Mouse (Mus musculus) midbrain, embryonic 14.5 days (tissue): ENCODE results near the gene Prss22. TPM values are rescaled to one million over a fixed set of nuclear protein-coding genes. Genes with fewer than 3 reads are reported as not detected.
A peak's percentile ranks its signal among the peaks of the same experiment; 100 is the strongest.

ENCODE experiments used
- ATAC-seq: fragments of 200-750 bp; cut with Nextera tagmentation; 2 replicates; pipeline ENCODE4 v1.8.0; 2017; ENCODE audit warnings: moderate number of reproducible peaks, moderate library complexity; ENCODE audit not compliant: low FRiP score, low TSS enrichment
- DNase-seq: peaks from one replicate; pipeline ENCODE4 v3.0.0-alpha.2; 2015
- H3K27ac ChIP-seq: fragments of 300-500 bp; sonication (generic); replicated peaks from 2 replicates; pipeline ENCODE4 v1.5.1; 2014; ENCODE audit warnings: mild to moderate bottlenecking, low read depth, low read length, moderate library complexity
- H3K27me3 ChIP-seq: fragments of 300-500 bp; sonication (generic); 2 replicates; pipeline ENCODE4 v1.6.1; 2014; ENCODE audit warnings: low read length, control low read depth, mixed read lengths; ENCODE audit not compliant: control insufficient read depth, insufficient read depth
- H3K36me3 ChIP-seq: fragments of 300-500 bp; sonication (generic); 2 replicates; pipeline ENCODE4 v1.6.1; 2014; ENCODE audit warnings: low read length, control low read depth; ENCODE audit not compliant: control insufficient read depth, insufficient read depth
- H3K4me1 ChIP-seq: fragments of 300-500 bp; sonication (generic); 2 replicates; pipeline ENCODE4 v1.6.1; 2014; ENCODE audit warnings: mild to moderate bottlenecking, antibody characterized with exemption, low read length, control low read depth; ENCODE audit not compliant: control insufficient read depth, insufficient read depth
- H3K4me2 ChIP-seq: fragments of 300-500 bp; sonication (generic); 2 replicates; pipeline ENCODE4 v1.6.1; 2014; ENCODE audit warnings: mild to moderate bottlenecking, low read length, moderate library complexity
- H3K4me3 ChIP-seq: fragments of 300-500 bp; sonication (generic); replicated peaks from 2 replicates; pipeline ENCODE4 v1.5.1; 2014; ENCODE audit warnings: low read depth, low read length
- H3K9ac ChIP-seq: fragments of 300-500 bp; sonication (generic); replicated peaks from 2 replicates; pipeline ENCODE4 v1.6.1; 2014; ENCODE audit warnings: mild to moderate bottlenecking, low read length, moderate library complexity
- H3K9me3 ChIP-seq: fragments of 300-500 bp; sonication (generic); 2 replicates; pipeline ENCODE4 v1.6.1; 2016; ENCODE audit warnings: low read length, control low read depth, mixed read lengths; ENCODE audit not compliant: control insufficient read depth
- WGBS: fragments of 180-500 bp; shearing (Covaris S2); extraction: QIAGEN DNeasy Blood & Tissue Kit; methylation state at CpG from one replicate; pipeline ENCODE4 v1.1.7; 2014; 5-methylcytosine and 5-hydroxymethylcytosine counted together
- polyA plus RNA-seq: library from polyadenylated mRNA; unstranded; fragments of >200 nt; fragmentation: Nextera tagmentation; extraction: Ambion mirVana; gene quantifications from 2 replicates; pipeline ENCODE4 v1.2.1, GENCODE M21; 2014

The Prss22 gene
- polyA plus RNA-seq, 1 experiment from 2014 or later = not detected

- H3K4me2 ChIP-seq = no peak overlapping the region
- H3K9ac ChIP-seq = no peak overlapping the region
- H3K9me3 ChIP-seq = no peaks in the 10 kb centered on the region
- DNase-seq (no peak), ATAC-seq (no peak)
- H3K27me3 ChIP-seq = no peaks in the 10 kb centered on the region
- H3K4me3 ChIP-seq = no peak overlapping the region
- no peaks in the 10 kb centered on the region for H3K4me1 ChIP-seq
- WGBS = 84% methylated on average over 7 of the region's 7 CpGs
- no peak overlapping the region for H3K27ac ChIP-seq
- H3K36me3 ChIP-seq = no peaks in the 10 kb centered on the region
Measured at GRCm38 (mm10) chr17:24029477-24029876, 31.6 kb upstream of the Prss22 start.

- 80% methylated on average over 5 of the region's 5 CpGs for WGBS
Measured at GRCm38 (mm10) chr17:24021375-24022199, 23.7 kb upstream of the Prss22 start.

DNA sequence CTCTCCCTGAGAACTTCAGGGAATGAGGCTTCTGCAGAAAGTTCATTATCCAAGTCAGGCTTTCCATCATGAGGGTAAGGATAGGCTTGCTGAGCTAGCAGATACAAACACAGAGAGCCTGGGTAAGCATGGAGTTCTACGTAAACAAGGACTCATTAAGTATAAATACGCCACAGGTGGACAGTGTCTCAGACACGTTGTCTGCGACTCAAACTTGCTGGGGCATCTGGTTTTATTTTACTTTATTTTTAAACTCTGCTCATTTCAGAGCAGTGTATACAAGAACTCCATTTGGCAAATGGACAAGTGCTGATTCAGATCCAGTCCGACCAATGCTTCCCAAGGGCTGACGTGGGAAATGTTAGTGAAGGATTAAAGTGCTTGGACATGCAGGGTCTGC lies 22.8 kb upstream of the Prss22 start:
- no peaks in the 10 kb centered on the region for H3K9me3 ChIP-seq
- no peak overlapping the region for H3K4me2 ChIP-seq
- no peaks in the 10 kb centered on the region for H3K4me1 ChIP-seq
- no peak overlapping the region for H3K4me3 ChIP-seq
- no peak overlapping the region for H3K9ac ChIP-seq
- no peaks in the 10 kb centered on the region for H3K36me3 ChIP-seq
- no peak overlapping the region for H3K27ac ChIP-seq
- ATAC-seq (no peak), DNase-seq (no peak)
- 84% methylated on average over 6 of the region's 6 CpGs for WGBS
- H3K27me3 ChIP-seq = no peaks in the 10 kb centered on the region

More at GRCm38 (mm10) chr17:24021375-24022199, 23.7 kb upstream of the Prss22 start:
- Histone ChIP-seq H3K36me3 (no peaks in the 10 kb centered on the region), H3K27me3 (no peaks in the 10 kb centered on the region), H3K9me3 (no peaks in the 10 kb centered on the region), H3K4me3 (no peak overlapping the region), H3K4me2 (no peak overlapping the region), H3K4me1 (no peaks in the 10 kb centered on the region), H3K27ac (no peak overlapping the region), H3K9ac (no peak overlapping the region)
- DNase-seq = no peak
- no peak for ATAC-seq

GRCm38 (mm10) chr17:24015727-24016126 lies 17.8 kb upstream of the Prss22 start:
- Histone ChIP-seq H3K27ac (no peak overlapping the region), H3K4me3 (no peak overlapping the region), H3K4me1 (no peaks in the 10 kb centered on the region), H3K36me3 (no peaks in the 10 kb centered on the region), H3K9me3 (no peaks in the 10 kb centered on the region), H3K27me3 (no peaks in the 10 kb centered on the region), H3K9ac (no peak overlapping the region), H3K4me2 (no peak overlapping the region)
- ATAC-seq = no peak
- 29% methylated on average over 14 of the region's 14 CpGs for WGBS
- DNase-seq = peak; percentile 16

DNA sequence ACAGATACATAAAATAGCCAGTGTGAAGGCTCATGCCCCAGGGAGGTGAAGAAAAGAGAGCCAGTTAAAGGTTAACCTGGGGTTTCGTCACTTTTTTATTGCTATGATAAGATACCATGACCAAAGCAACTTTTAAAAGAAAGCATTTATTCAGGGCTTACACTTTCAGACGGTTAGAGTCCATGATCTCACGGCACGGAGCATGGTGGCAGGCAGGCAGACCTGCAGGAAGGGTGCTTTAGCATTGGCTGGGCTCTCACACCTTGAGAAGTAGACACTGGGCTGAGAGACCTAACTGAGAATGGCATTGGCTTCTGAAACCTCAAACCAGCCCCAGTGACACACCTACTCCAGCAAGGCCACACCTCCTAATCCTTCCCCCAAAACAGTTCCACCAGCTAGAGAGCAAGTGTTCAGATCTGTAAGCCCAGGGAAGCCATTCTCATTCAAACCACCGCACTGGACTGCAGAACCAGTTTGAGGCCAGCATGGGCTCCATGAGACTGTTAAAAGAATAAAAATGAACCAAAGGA lies 16.6 kb upstream of the Prss22 start:
- H3K4me2 ChIP-seq = no peak overlapping the region
- ATAC-seq (no peak), DNase-seq (no peak)
- H3K27ac ChIP-seq = no peak overlapping the region
- H3K9ac ChIP-seq = no peak overlapping the region
- H3K36me3 ChIP-seq = no peaks in the 10 kb centered on the region
- WGBS = 89% methylated on average over 5 of the region's 5 CpGs
- no peaks in the 10 kb centered on the region for H3K27me3 ChIP-seq
- H3K4me3 ChIP-seq = no peak overlapping the region
- no peaks in the 10 kb centered on the region for H3K9me3 ChIP-seq
- no peaks in the 10 kb centered on the region for H3K4me1 ChIP-seq

DNA sequence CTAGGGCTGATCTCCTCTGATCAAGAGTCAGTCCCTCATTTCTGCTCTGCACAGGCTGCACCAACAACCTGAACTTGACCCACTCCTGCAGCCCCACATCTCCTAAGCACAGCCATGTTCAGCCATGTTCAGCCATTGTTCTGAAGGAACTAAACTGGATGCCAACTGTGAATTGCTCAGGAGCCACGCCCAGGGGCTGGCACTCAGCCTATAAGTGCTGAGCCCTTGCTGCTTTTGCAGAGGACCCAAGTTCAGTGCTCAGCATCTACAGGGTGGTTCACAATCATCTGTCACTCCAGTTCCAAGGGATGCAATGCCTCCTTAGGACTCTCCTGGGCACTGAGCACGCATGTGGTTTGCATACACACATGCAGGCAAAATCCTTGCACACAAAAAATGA lies 15.0 kb upstream of the Prss22 start:
- H3K9ac ChIP-seq = no peak overlapping the region
- H3K4me3 ChIP-seq = no peak overlapping the region
- no peak overlapping the region for H3K27ac ChIP-seq
- no peaks in the 10 kb centered on the region for H3K9me3 ChIP-seq
- DNase-seq (no peak), ATAC-seq (no peak)
- H3K27me3 ChIP-seq = no peaks in the 10 kb centered on the region
- H3K36me3 ChIP-seq = no peaks in the 10 kb centered on the region
- no peak overlapping the region for H3K4me2 ChIP-seq
- WGBS = 88% methylated on average over 2 of the region's 2 CpGs
- H3K4me1 ChIP-seq = no peaks in the 10 kb centered on the region

DNA sequence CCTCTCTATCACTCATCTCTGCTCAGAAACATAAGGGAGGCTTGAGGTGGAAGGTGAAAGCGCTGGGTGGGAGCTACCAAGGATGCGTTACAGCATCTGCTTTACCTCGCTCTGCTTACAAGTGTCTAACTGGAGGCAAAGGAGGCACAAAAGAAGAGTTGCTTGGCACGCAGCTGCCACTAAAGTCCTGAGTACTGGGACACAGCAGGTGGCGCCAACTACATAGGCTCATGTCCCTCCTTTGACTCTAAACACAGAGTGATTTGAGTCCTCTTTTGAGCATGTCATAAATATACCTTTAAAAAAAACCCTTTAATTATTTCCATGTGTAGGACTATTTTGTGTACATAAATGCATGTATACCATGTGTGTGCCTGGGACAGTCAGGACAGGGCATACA lies 11.7 kb upstream of the Prss22 start:
- Histone ChIP-seq H3K4me2 (no peak overlapping the region), H3K9ac (no peak overlapping the region), H3K4me3 (no peak overlapping the region), H3K9me3 (no peaks in the 10 kb centered on the region), H3K36me3 (no peaks in the 10 kb centered on the region), H3K4me1 (no peaks in the 10 kb centered on the region), H3K27ac (no peak overlapping the region), H3K27me3 (no peaks in the 10 kb centered on the region)
- DNase-seq (no peak), ATAC-seq (no peak)
- 60% methylated on average over 5 of the region's 5 CpGs for WGBS

DNA sequence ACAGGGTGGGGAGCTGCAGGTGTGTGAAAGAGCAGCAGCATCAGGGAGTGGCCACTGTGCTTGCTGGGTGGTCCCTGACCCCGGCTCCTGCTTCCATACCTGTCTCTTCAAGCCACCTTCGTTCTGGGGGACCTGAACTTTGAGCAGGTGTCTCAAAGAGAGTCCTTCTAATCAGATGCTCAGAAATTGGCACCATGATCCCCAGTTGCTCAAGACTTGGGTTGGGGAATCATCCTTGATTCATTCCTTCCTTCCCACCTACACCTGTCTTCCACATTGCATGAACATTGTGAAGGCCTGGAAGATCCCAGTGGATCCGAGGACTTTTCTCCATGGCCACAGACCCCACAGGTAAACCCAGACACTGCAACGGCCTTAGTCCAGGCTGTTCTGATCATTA lies 10.2 kb upstream of the Prss22 start:
- Histone ChIP-seq H3K4me3 (no peak overlapping the region), H3K36me3 (no peaks in the 10 kb centered on the region), H3K4me2 (no peak overlapping the region), H3K4me1 (no peaks in the 10 kb centered on the region), H3K27ac (no peak overlapping the region), H3K9me3 (no peaks in the 10 kb centered on the region), H3K27me3 (no peaks in the 10 kb centered on the region), H3K9ac (no peak overlapping the region)
- DNase-seq (no peak), ATAC-seq (no peak)
- whole genome bisulfite sequencing = 82% methylated on average over 4 of the region's 4 CpGs

- no peak overlapping the region for H3K9ac ChIP-seq
- no peak overlapping the region for H3K4me2 ChIP-seq
- ATAC-seq (no peak), DNase-seq (no peak)
- H3K4me1 ChIP-seq = no peaks in the 10 kb centered on the region
- no peak overlapping the region for H3K27ac ChIP-seq
- WGBS = 60% methylated on average over 1 of the region's 1 CpGs
- no peaks in the 10 kb centered on the region for H3K27me3 ChIP-seq
- H3K9me3 ChIP-seq = no peaks in the 10 kb centered on the region
- no peaks in the 10 kb centered on the region for H3K36me3 ChIP-seq
- H3K4me3 ChIP-seq = no peak overlapping the region
Measured at GRCm38 (mm10) chr17:24007391-24007790, 9.5 kb upstream of the Prss22 start.
